Mouse (Mus musculus): ENCODE results near the gene Pex1.

DNA sequence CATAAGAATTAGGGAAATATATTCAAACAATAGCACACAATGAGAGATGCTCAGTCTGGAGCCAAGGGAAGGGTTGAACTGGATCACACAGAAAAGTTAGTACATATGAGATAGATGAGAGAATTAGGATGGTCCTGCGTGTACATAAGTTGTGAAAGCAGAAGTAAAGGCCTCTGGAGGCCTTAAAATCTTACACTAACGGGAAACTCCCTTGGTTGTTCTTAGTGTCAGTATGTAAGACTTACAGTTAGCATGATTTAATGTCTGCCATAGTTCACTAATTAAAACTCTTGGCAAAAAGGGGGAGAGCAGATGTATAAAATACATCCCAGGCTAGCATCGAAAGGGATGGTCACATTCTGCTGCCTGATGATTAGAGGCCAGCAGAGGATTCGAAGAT, 57.9 kb downstream of the Pex1 start:
- TF ChIP-seq POLR2A (IDR thresholded peaks at IDR 0.05; ENCODE audit: borderline replicate concordance, insufficient read depth, low read length) (no peak), CTCF (IDR thresholded peaks at IDR 0.05; ENCODE audit: borderline replicate concordance, insufficient read depth, low read depth, low read length) (no peak)
